Mouse (Mus musculus): ENCODE measurements around the gene Myo18a.

DNA sequence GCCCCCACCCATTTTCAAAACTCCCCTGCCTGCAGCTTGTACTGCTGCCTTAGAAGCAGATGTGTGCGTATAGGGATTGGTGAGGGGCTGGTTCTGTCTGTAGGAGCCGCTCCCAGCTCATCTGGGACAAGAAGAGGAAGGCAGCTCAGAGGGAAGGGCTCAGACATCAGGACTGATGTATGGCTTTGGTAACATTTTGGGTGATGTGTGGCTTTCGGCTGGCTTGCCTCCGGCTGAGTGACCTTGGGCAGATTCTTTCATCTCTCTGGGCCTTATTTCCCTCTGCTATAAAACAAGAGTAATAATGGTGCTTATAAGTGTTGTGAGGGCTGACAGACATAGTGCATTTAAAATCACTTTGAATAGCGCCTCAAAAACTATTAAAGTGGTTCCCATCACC is 26.5 kb downstream of the Myo18a start:
- TF ChIP-seq CTCF (IDR thresholded peaks at IDR 0.05; ENCODE audit: low read depth), result no peak
- no peak for TF ChIP-seq EP300 (IDR thresholded peaks at IDR 0.05; ENCODE audit: low read depth)

Measured in heart, postnatal 0 days (tissue).